Mouse (Mus musculus) cerebellum, adult (tissue): ENCODE results near the gene Cntfr.

ENCODE experiments used
- ATAC-seq: cut with Nextera tagmentation; 2 replicates; pipeline ENCODE4 v1.9.2; 2017; ENCODE audit warnings: mild to moderate bottlenecking, moderate library complexity, mixed read lengths; ENCODE audit not compliant: insufficient number of reproducible peaks, low FRiP score, low TSS enrichment

Cntfr gene

DNA sequence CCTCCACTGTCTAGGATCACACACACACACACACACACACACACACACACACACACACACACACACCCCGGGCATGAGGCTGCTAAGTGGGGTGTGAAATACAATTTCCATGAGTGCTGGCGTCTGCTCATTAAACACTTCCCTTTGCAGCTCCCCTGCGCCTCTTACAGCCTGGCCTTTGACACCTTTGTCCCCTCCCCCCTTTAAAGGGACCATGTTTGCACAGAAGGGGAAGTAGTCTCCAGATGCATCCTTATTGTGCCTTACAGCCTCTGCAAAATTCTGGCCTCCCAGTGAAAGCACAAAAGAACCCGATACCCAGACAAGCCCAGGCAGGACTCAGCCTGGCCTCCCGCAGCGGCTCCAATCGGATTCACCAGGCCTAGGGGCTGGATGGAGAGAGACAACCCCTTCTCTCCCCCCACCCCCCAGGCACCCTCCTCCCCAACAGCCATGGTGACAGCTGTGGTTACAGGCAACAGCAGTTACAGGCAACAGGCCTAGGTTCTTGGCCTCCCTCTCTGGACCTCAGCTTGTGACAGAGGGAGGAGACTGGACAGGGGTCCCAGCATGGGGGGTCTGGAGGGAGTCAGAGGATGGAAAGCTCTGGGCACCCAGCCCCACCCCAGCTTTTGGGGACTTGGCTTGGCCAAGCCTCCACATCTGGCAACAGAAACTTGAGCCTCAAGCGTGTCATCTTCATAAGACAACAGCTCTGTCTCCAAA lies 68.5 kb downstream of the Cntfr start:
- no peak for ATAC-seq

GRCm38 (mm10) chr4:41622071-41622470 lies 74.8 kb downstream of the Cntfr start:
- no peak for ATAC-seq

- peak; percentile 86 for ATAC-seq
These were observed 77.8 kb downstream of the Cntfr start for GRCm38 (mm10) chr4:41618916-41619746.

GRCm38 (mm10) chr4:41615661-41616599 lies 81.0 kb downstream of the Cntfr start:
- no peak for ATAC-seq

DNA sequence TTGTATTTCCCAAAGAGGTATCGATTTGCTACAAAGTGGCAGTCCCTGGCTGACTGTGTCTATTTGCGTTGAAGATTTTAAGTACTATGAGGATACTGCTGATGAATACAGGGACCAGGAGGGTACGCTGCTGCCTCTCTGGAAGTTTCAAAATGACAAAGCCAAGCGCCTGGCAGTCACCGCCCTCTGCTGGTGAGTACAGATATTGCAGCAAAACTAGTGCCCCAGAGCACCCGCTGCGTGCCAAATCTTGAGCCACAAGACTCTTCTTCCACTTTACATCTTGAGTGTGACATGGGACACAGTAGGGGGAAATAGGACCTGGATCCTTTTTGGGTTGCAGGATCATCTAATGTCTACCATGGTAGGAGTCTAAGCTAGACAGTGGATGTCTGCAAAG lies 82.7 kb downstream of the Cntfr start:
- ATAC-seq, result peak; percentile 42; the same call in 1 of the 2 replicates

GRCm38 (mm10) chr4:41612166-41612565 lies 84.7 kb downstream of the Cntfr start:
- no peak for ATAC-seq

DNA sequence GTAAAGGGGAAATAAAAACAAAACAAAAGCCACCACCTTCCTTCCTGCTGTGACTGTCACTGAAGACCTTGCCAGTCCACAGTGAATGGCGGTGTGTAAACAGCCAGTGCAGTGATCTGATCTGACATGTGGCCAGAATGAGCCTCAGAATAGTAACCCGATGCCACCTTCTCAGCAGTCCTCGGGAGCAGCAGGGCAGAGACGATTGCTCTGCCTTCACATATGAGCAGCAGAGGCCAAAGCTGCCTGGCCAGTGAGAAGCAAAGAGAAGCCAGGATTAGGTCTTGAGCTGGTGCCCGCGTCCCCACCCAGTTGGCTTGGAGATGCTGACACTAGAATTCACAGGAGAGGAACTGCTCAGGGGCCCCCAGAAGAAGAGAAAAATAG lies 86.3 kb downstream of the Cntfr start:
- no peak for ATAC-seq

GRCm38 (mm10) chr4:41609681-41610593 lies 87.0 kb downstream of the Cntfr start:
- ATAC-seq, result no peak
